Mouse (Mus musculus): ENCODE results near the gene Rnf41.

DNA sequence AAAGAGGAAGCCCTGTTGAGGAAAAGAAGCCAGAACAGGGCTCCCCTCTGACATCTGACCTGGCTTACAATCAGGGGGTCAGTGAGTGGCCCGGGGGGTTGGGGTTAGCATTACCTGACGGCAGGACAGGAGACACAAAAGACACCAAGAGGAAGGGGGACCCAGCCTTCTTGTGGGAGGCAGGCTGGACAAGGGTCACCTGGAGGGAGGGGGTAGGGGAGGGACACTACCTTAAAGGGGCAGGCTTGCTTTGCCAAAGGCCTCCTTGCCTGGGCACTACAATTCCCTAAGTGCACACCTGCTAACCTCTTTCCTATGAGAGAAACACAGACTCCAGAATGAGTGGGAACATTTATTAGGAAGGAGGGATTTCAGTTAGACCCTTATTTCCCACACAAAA, 10.4 kb upstream of the Rnf41 start, which contains the start of gene Slc39a5:
- no peak for TF ChIP-seq TAL1 (IDR thresholded peaks at IDR 0.05; ENCODE audit: low read length)
- TF ChIP-seq GATA1 (IDR thresholded peaks at IDR 0.05; ENCODE audit: low read length), result no peak
